ENCODE assay signal across 17 mouse cellular contexts in genomic region chr7:68326190-68326722, GRCm38 (mm10). TPM values are rescaled to one million over a fixed set of nuclear protein-coding genes. Genes with fewer than 3 reads are reported as not detected.
"Had no signal": no experiment of that assay in that cellular context is flagged by ENCODE, and none has a peak within 500 bp of the region (broad histone marks: within the 10 kb centered on the region; RNA-seq: fewer than 3 reads in every experiment).

No protein-coding gene starts in this region.

- H3K27ac ChIP-seq: limb, embryonic 12.5 days; limb, embryonic 15.5 days; liver, embryonic 14.5 days; midbrain, embryonic 15.5 days; neural tube, embryonic 12.5 days had no signal

- ATAC-seq: liver, postnatal 0 days; midbrain, embryonic 15.5 days had no signal

- H3K4me3 ChIP-seq: limb, embryonic 12.5 days; limb, embryonic 15.5 days; midbrain, embryonic 15.5 days; neural tube, embryonic 12.5 days had no signal

- H3K4me2 ChIP-seq: limb, embryonic 12.5 days; limb, embryonic 15.5 days; liver, embryonic 11.5 days; midbrain, embryonic 11.5 days; midbrain, embryonic 15.5 days; neural tube, embryonic 12.5 days had no signal

- DNase-seq: kidney, adult 18-20 months; kidney, adult 9 months; kidney, postnatal 14 days; kidney, postnatal 4 days; left cerebral cortex, postnatal 4 days; liver, postnatal 0 days; lung, postnatal 14 days; retina, postnatal 1 day; thymus, adult 18-20 months; thymus, postnatal 36 days had no signal

- H3K36me3 ChIP-seq: limb, embryonic 12.5 days; limb, embryonic 15.5 days; midbrain, embryonic 15.5 days; neural tube, embryonic 12.5 days had no signal

- H3K4me1 ChIP-seq: limb, embryonic 12.5 days; limb, embryonic 15.5 days; midbrain, embryonic 15.5 days; neural tube, embryonic 12.5 days had no signal

- H3K27me3 ChIP-seq: limb, embryonic 12.5 days; limb, embryonic 15.5 days; midbrain, embryonic 15.5 days; neural tube, embryonic 12.5 days had no signal

- H3K9me3 ChIP-seq: limb, embryonic 12.5 days; limb, embryonic 15.5 days; midbrain, embryonic 15.5 days; neural tube, embryonic 12.5 days had no signal

- H3K9ac ChIP-seq: limb, embryonic 12.5 days; limb, embryonic 15.5 days; liver, embryonic 14.5 days; liver, postnatal 0 days; midbrain, embryonic 15.5 days; neural tube, embryonic 12.5 days had no signal

RNA-seq across cellular contexts. Expression of gene Fam169b, which starts 52.6 kb away (rescaled TPM):
- polyA plus RNA-seq: midbrain, embryonic 15.5 days had no signal
